Mouse (Mus musculus) large intestine, adult 2 months (tissue): ENCODE results near the gene Orai2. TPM values are rescaled to one million over a fixed set of nuclear protein-coding genes. Genes with fewer than 3 reads are reported as not detected.
"Not testable (repeated sequence)": the region's sequence is repeated elsewhere in the genome, so short reads cannot be mapped to it uniquely, and the experiment has no call there.

Experiments
- DNase-seq: peaks from one replicate; pipeline ENCODE4 v3.0.0-alpha.2; 2012; ENCODE audit warnings: low read depth, low spot score
- WGBS: fragments of 180-500 bp; shearing (Covaris S2); methylation state at CpG from one replicate; pipeline ENCODE4 v1.1.7; 2018; 5-methylcytosine and 5-hydroxymethylcytosine counted together
- polyA plus RNA-seq: library from polyadenylated mRNA; depleted of rRNA; stranded (reverse); fragments of >200 nt; gene quantifications from 2 replicates; pipeline ENCODE4 v1.2.3, GENCODE M21; 2012; rRNA removed

Orai2 gene
- polyA plus RNA-seq, 1 experiment: 25.3 TPM

- WGBS: 91% methylated on average over 10 of the region's 10 CpGs
- DNase-seq: no peak
These were observed 30.4 kb downstream of the Orai2 start for GRCm38 (mm10) chr5:136140057-136140482.

- DNase-seq: no peak
- WGBS: 35% methylated on average over 13 of the region's 13 CpGs
These were observed 31.1 kb downstream of the Orai2 start for GRCm38 (mm10) chr5:136139393-136139792.

GRCm38 (mm10) chr5:136137658-136138274, 32.7 kb downstream of the Orai2 start:
- WGBS: 45% methylated on average over 13 of the region's 13 CpGs
- DNase-seq: no peak

- DNase-seq: no peak
- WGBS: under 1% methylated on average over 20 of the region's 20 CpGs
These were observed 34.1 kb downstream of the Orai2 start for GRCm38 (mm10) chr5:136136292-136136990.

- DNase-seq: peak; percentile 79
- under 1% methylated on average over 60 of the region's 60 CpGs for WGBS
These were observed 34.8 kb downstream of the Orai2 start, which contains the start of the genes Lrwd1 and Alkbh4 for GRCm38 (mm10) chr5:136135571-136136291. Gene Lrwd1, minus strand, starts transcription at chr5:136136074. Gene Alkbh4, plus strand, starts transcription at chr5:136136146.

- 83% methylated on average over 10 of the region's 10 CpGs for WGBS
- no peak for DNase-seq
These were observed 48.3 kb downstream of the Orai2 start for GRCm38 (mm10) chr5:136122165-136122564.

- under 1% methylated on average over 22 of the region's 22 CpGs for WGBS
- DNase-seq: no peak
These were observed 53.8 kb downstream of the Orai2 start for GRCm38 (mm10) chr5:136116784-136117112.

GRCm38 (mm10) chr5:136115891-136116783, 54.4 kb downstream of the Orai2 start, which contains the start of gene Polr2j:
Gene Polr2j, plus strand, starts transcription at chr5:136116631.
- 3% methylated on average over 42 of the region's 42 CpGs for WGBS
- peak; percentile 87 for DNase-seq

GRCm38 (mm10) chr5:136113546-136113945, 57.0 kb downstream of the Orai2 start:
- DNase-seq: not testable (repeated sequence)
- WGBS: 50% methylated on average over 4 of the region's 4 CpGs

GRCm38 (mm10) chr5:136109042-136109441, 61.5 kb downstream of the Orai2 start:
- DNase-seq: no peak
- 45% methylated on average over 3 of the region's 3 CpGs for WGBS

GRCm38 (mm10) chr5:136108486-136108885, 62.0 kb downstream of the Orai2 start:
- WGBS: 42% methylated on average over 2 of the region's 2 CpGs

GRCm38 (mm10) chr5:136104511-136104910, 66.0 kb downstream of the Orai2 start:
- 95% methylated on average over 5 of the region's 5 CpGs for WGBS
- DNase-seq: no peak

More at GRCm38 (mm10) chr5:136108486-136108885, 62.0 kb downstream of the Orai2 start:
- DNase-seq: no peak

GRCm38 (mm10) chr5:136102099-136102820, 68.3 kb downstream of the Orai2 start:
- DNase-seq: no peak
- 14% methylated on average over 41 of the region's 41 CpGs for WGBS

- DNase-seq: no peak
- WGBS: 90% methylated on average over 10 of the region's 10 CpGs
These were observed 72.0 kb downstream of the Orai2 start for GRCm38 (mm10) chr5:136098536-136098935.

Other genes with a start within 250 kb of the Orai2 start
- gene Ywhag, start 236.1 kb downstream of the Orai2 start, polyA plus RNA-seq: 41.6 and 44.1 TPM in 2 replicates
- 4.6 and 4.9 TPM in 2 replicates for gene Ssc4d, start 196.2 kb downstream of the Orai2 start, polyA plus RNA-seq
- not detected in 2 replicates for gene Zp3, start 190.6 kb downstream of the Orai2 start, polyA plus RNA-seq
- 10.1 and 13.6 TPM in 2 replicates for gene Dtx2, start 175.9 kb downstream of the Orai2 start, polyA plus RNA-seq
- gene Upk3b, start 132.2 kb downstream of the Orai2 start, polyA plus RNA-seq: 4.0 and 10.9 TPM in 2 replicates
- 1.3 and 1.6 TPM in 2 replicates for gene Upk3bl, start 116.2 kb downstream of the Orai2 start, polyA plus RNA-seq
- gene Rasa4, start 86.8 kb downstream of the Orai2 start, polyA plus RNA-seq: 30.9 and 33.5 TPM in 2 replicates
- 106 and 116 TPM in 2 replicates for gene Polr2j, start 54.1 kb downstream of the Orai2 start, polyA plus RNA-seq
- gene Lrwd1, start 34.6 kb downstream of the Orai2 start, polyA plus RNA-seq: 20.9 and 25.0 TPM in 2 replicates
- 19.7 and 21.5 TPM in 2 replicates for gene Alkbh4, start 34.6 kb downstream of the Orai2 start, polyA plus RNA-seq
- gene Prkrip1, start 28.2 kb upstream of the Orai2 start, polyA plus RNA-seq: 10.4 and 12.0 TPM in 2 replicates
- 4.1 and 4.2 TPM in 2 replicates for gene Sh2b2, start 75.8 kb upstream of the Orai2 start, polyA plus RNA-seq